Mouse (Mus musculus): ENCODE measurements at regions not wholly inside any gene's neighbourhood (a gene's known extent, or its start where the extent isn't known, plus 50 kb on each side); places are given as distances from the start of the nearest gene placed in this dataset.

- DNase-seq = peak; percentile 20
Measured at GRCm38 (mm10) chr15:87102211-87102610, 441.9 kb upstream of the Fam19a5 start.

- no peak for DNase-seq
Measured at GRCm38 (mm10) chr15:87105951-87106350, 438.1 kb upstream of the Fam19a5 start.

GRCm38 (mm10) chr15:87107701-87108100 is 436.4 kb upstream of the Fam19a5 start:
- DNase-seq = no peak

GRCm38 (mm10) chr15:87108411-87108810 is 435.7 kb upstream of the Fam19a5 start:
- no peak for DNase-seq

GRCm38 (mm10) chr15:87122656-87123055 is 421.4 kb upstream of the Fam19a5 start:
- DNase-seq = no peak

GRCm38 (mm10) chr15:87125427-87126148 is 418.5 kb upstream of the Fam19a5 start:
- DNase-seq = no peak

GRCm38 (mm10) chr15:87138870-87139269 is 405.2 kb upstream of the Fam19a5 start:
- no peak for DNase-seq

- DNase-seq = peak; percentile 47
Measured at GRCm38 (mm10) chr15:87169136-87169535, 375.0 kb upstream of the Fam19a5 start.

- DNase-seq = peak; percentile 65
Measured at GRCm38 (mm10) chr15:87170890-87171289, 373.2 kb upstream of the Fam19a5 start.

- DNase-seq = peak; percentile 23
Measured at GRCm38 (mm10) chr15:87173096-87173495, 371.0 kb upstream of the Fam19a5 start.

- DNase-seq = peak; percentile 75
Measured at GRCm38 (mm10) chr15:87178646-87179045, 365.5 kb upstream of the Fam19a5 start.

- no peak for DNase-seq
Measured at GRCm38 (mm10) chr15:87180836-87181235, 363.3 kb upstream of the Fam19a5 start.

GRCm38 (mm10) chr15:87184248-87184647 is 359.9 kb upstream of the Fam19a5 start:
- DNase-seq = no peak

- no peak for DNase-seq
Measured at GRCm38 (mm10) chr15:87188816-87189455, 355.2 kb upstream of the Fam19a5 start.

- no peak for DNase-seq
Measured at GRCm38 (mm10) chr15:87191901-87192300, 352.2 kb upstream of the Fam19a5 start.

- no peak for DNase-seq
Measured at GRCm38 (mm10) chr15:87196306-87196893, 347.7 kb upstream of the Fam19a5 start.

- DNase-seq = no peak
Measured at GRCm38 (mm10) chr15:87199641-87200040, 344.5 kb upstream of the Fam19a5 start.

GRCm38 (mm10) chr15:87200282-87201048 is 343.6 kb upstream of the Fam19a5 start:
- DNase-seq = no peak

- no peak for DNase-seq
Measured at GRCm38 (mm10) chr15:87201055-87201454, 343.0 kb upstream of the Fam19a5 start.

GRCm38 (mm10) chr15:87229951-87230350 is 314.1 kb upstream of the Fam19a5 start:
- DNase-seq = no peak

GRCm38 (mm10) chr15:87236096-87236495 is 308.0 kb upstream of the Fam19a5 start:
- no peak for DNase-seq

- DNase-seq = no peak
Measured at GRCm38 (mm10) chr15:87239057-87239456, 305.0 kb upstream of the Fam19a5 start.

GRCm38 (mm10) chr15:87261497-87261896 is 282.6 kb upstream of the Fam19a5 start:
- no peak for DNase-seq
